Mouse (Mus musculus) hindlimb bud, embryonic 11.5 days (tissue): ENCODE results near the gene Stoml1.

Source experiments
- DNase-seq: peaks from one replicate; pipeline ENCODE4 v3.0.0-alpha.2; 2012; ENCODE audit warnings: low read depth, low spot score; ENCODE audit errors: extremely low spot score

Gene Stoml1

DNA sequence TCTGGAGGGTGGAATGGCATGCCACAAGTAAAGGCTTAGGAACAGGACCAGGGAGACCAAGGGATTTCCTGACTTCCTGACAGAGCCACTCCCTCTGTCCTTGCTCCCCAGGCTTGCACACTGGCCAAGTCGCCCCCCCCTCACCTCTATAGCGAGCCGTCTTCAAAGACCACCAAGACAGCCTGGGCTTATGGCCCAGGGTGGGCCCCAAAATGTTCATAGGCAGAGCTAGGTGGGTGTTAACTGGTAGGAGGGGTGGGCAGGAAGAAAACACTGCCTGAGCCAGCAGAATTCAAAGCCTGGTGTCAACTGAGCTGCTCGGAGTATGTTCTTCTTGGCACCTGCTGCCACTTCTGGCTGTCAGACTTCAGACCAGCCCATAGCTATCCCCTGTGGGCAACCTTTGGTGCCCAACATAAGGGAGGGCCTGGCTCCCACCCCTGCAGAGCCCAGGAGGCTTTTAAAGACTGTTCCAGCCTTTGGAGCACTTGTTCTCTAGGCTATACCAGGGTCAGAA is 45.1 kb downstream of the Stoml1 start:
- DNase-seq, result no peak

GRCm38 (mm10) chr9:58299356-58299799 is 46.4 kb downstream of the Stoml1 start:
- DNase-seq, result no peak

DNA sequence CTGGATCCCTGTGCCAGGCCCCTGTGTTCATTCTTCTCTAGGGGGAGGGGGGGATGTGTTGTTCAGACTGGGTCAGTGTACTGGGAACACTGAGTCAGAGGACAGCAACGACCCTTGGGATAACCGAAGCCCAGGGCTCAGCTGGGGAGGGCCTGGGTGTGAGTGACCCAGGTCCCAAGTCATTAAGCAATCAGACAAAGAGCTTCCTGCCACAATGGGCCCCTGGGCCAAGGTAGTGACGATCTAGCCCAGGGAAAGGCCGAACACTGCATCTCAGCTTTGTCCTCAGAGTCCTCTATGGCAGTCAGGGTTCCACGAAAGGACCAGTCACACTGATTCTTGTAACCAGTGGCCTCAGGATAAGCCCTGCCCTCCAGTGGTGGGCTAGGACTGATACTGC is 50.2 kb downstream of the Stoml1 start:
- DNase-seq, result no peak

- DNase-seq, result no peak
These were observed 50.8 kb downstream of the Stoml1 start for GRCm38 (mm10) chr9:58303599-58304271.

- no peak for DNase-seq
These were observed 52.7 kb downstream of the Stoml1 start for GRCm38 (mm10) chr9:58305686-58306085.

DNA sequence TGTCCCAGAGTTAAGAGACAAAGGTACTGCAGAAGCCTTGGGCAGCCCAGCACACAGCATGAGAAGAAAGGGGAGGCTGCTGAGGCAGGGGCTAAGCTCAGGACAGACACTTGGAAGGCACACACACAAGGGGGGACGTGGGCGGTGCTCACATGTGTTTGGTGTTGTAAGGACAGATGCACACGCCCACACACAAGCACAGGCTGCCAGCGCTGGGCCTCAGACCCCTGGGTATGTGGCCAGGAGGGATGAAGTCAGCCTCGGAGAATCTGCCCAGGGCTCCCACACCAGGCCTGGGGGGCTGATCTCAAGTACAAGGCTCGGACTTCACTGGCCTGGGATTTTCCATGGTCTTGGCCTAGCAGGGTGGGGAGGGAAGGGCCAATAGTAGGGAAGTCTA is 55.4 kb downstream of the Stoml1 start:
- DNase-seq, result no peak

DNA sequence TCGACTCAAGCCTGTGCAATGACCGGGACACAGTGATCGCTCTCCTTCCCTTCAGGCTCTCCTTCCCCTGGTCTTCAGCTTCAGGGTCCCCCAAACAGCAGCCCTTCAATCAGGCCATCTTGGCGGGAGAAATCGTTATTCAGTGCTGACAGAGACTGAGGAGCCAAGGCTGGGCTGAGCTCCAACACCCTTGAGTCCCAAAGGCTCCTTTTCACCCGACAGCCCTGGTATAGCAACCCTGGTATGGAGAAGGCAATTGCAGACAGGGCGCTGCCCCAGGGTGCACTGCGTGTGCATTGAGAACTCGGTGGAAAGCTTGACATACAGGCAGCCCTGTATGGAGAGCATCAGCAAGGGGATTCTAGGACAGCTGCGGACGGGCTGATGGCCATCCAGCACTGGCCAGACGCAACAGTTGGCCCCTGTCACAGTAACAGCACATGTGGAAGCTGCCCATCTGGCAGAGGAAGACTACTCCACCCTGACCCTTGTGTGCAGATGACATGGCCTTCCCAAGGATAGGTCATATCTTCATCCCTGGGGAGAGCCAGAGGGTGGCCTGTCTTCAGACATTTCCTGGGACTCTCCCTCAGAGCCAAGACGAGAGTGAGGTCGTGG is 57.2 kb downstream of the Stoml1 start:
- DNase-seq, result no peak

- no peak for DNase-seq
These were observed 58.4 kb downstream of the Stoml1 start for GRCm38 (mm10) chr9:58311191-58311910.
